Mouse (Mus musculus) urinary bladder, postnatal 36 days (tissue): Measurements from ENCODE around the gene Gm27235.
"Not testable (repeated sequence)": the region's sequence is repeated elsewhere in the genome, so short reads cannot be mapped to it uniquely, and the experiment has no call there.

Experiments
- DNase-seq, 2 experiments: peaks; one replicate each; pipeline ENCODE4 v3.0.0; 2022; ENCODE audit warnings: low spot score in 2 of 2, mixed read lengths in 1 of 2

Gene Gm27235

DNA sequence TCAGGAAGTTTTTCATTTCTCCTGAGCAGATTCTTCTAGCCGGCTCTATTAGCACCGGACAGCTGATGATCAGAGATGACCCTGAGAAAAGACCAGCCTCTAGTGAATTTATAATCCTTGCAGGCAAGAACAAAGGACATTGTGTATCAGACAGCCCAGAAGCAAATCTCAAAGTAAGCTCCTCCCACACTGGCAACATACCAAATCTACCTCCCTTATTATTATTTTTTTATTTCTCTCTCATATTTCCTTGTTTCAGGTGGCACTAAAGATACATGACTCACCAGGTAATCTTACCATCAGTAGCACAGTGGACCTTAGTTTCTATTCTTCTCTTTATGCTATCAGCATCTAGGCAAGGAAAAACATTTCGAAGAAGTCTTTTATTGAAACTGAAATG is at the start of gene Gm27235, which contains the start of gene D730048I06Rik:
Gene Gm27235 (minus strand): TSS at position 101 of the 400 bp plus-strand sequence.
Gene D730048I06Rik (minus strand): TSS at position 112 of the 400 bp plus-strand sequence.
- no peak for DNase-seq

DNA sequence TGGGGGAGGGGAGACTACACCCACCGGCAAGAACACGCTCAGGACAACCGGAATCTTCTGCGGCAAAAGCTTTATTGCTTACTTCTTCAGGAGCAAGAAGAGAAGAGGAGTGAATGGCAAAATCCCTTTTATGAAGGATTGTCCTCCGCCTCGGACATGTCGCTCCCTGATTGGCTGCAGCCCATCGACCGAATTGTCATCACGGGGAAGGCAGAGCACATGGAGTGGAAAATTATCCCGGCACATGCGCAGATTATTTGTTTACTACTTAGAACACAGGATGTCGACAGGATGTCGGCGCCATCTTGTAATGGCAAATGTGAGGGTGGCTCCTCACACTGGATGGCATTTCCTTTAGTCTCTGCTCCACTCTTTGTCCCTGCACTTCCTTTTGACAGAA is 28.0 kb upstream of the Gm27235 start:
- DNase-seq: not testable (repeated sequence)

DNA sequence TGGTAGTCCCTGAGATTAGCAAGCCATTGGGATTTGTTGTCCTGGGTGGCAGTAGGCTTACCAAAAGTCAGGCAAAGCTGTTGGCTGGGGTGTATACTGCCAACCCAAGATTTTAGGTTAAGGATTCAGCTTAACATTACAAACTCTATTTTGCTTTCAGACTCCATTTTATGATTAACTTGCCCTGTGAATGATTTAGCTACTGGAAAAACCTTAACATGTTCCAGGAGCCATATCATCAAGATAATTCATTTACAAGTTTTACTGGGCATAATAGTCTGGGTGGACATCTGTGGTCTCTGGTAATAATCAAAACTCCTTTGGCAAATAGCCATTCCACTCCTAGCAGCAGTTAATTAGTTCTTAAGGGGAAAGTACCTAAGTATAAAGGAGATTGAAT is 8.2 kb upstream of the Gm27235 start:
- no peak for DNase-seq

DNA sequence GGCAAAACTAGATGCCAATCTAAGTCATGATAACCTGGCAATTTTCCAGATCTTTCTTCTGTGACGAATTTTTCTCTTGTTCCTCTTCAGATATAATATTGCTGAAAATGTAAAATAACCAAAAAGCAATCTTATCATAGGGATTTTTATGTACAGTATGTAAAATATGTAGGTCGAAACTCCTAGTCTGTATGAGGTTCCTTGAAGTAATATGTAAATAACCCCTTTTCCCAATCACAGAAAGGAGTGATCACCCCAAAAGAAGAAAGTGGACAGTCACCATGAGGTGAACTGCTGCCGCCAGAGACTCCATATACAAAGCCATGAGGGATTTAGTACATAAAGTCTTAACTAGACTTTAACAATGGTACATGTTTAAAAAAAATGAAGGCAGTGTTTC is 11.9 kb downstream of the Gm27235 start, which contains the start of gene Gm17727:
Gene Gm17727 (minus strand): TSS at position 101 of the 400 bp plus-strand sequence.
- DNase-seq: no peak

DNA sequence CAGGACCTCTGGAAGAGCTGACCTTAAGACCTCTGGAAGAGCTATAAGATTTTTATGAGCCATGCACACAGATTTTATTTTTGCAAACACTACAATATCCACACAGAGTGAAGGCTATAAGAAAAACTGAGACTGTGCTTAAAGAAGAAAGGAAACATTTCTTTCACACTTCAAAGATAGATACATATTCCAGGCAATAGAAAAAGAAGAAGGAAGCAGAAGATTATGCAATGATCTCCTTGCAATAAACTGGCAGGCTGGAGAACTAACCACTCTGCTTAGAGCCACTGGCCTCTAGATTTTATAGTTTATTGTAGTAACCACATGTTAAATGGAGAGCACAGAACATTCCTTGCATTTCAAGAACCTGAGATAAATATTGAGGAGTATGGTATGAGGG is 33.1 kb downstream of the Gm27235 start:
- DNase-seq: no peak

DNA sequence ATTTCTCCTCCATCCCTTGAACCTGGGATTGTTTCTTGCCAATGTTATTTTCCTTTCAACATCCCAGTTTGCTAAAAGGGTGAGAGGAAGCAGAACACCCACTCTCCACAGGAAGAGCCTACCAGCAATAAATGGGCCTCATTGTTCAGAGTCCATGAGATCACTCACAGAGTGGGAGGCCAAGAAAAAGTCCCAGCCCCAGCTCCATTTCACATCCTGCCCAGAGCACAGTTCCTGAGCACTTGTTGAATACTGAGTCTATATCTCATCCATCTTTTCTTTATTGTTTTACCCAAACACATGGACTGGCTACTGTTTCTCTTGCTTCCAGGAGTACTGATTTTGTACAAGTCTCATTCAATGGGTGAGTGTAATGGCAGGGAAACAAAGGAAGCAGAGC is 49.2 kb downstream of the Gm27235 start, which contains the start of gene Gm17677:
Gene Gm17677 (plus strand): TSS at position 301 of the 400 bp plus-strand sequence.
- no peak for DNase-seq
